Mouse (Mus musculus) thymus, adult 2 months (tissue): Measurements from ENCODE around the gene Prm2.

Source experiments
- CTCF ChIP-seq: fragments of 200-500 bp; IDR thresholded peaks from 2 replicates; pipeline ENCODE4 v1.5.1; 2012; ENCODE audit warnings: mild to moderate bottlenecking, control low read depth, low read length, moderate library complexity, borderline replicate concordance; ENCODE audit not compliant: control insufficient read depth, poor library complexity, insufficient read depth; ENCODE audit errors: extremely low read depth
- POLR2A ChIP-seq: fragments of 200-500 bp; IDR thresholded peaks from 2 replicates; pipeline ENCODE4 v1.6.1; 2012; ENCODE audit warnings: mild to moderate bottlenecking, low read length, control low read depth, moderate library complexity; ENCODE audit not compliant: control insufficient read depth, poor library complexity, insufficient read depth; ENCODE audit errors: extremely low read depth

GRCm38 (mm10) chr16:10783883-10784792 lies 11.8 kb downstream of the Prm2 start:
- TF ChIP-seq CTCF (no peak), POLR2A (no peak)
